ENCODE assay signal across 9 mouse cellular contexts in the genomic region with DNA sequence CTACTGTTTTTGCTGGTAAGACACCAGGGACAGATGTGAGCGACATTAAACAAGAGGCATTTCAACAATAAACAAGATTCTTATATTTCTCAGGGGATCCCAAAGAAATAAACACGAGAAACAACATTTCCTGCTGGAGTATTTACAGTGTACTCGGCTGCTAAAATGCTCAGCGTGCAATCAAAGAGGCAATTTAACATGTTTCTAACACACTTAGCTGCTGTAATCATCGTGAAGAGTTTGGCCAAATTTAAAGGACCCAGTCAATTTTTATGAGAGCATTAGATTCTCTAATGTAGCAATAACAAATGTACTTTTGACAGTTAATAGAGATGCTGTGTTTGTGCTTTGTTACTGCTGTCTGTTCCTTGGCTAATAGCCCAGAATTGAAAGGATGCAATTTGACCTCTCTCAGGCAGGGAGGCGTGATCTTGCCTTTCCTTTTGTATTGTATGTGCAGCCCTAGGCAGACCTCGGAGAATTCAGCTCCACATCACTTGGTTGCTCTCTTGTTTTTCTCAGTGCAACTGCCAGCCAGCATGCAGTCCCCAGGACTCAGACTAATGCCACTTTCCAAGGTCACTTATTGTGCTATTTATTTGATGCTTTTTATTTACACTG. TPM values are rescaled to one million over a fixed set of nuclear protein-coding genes. Genes with fewer than 3 reads are reported as not detected.
DNase-seq lines count a peak whose midpoint lies in the region; ATAC-seq and TF ChIP-seq lines count a peak whose summit lies in the region.
"Had no signal": no experiment of that assay in that cellular context is flagged by ENCODE, and none has a peak within 500 bp of the region (broad histone marks: within the 10 kb centered on the region; RNA-seq: fewer than 3 reads in every experiment).

No protein-coding gene starts in this region.

- H3K4me2 ChIP-seq in lung, embryonic 14.5 days, result peak overlapping the region; percentile 50
- peak overlapping the region; percentile 40 for H3K4me2 ChIP-seq in heart, embryonic 13.5 days
- peak overlapping the region; percentile 13; the same call in 1 of the 2 replicates for H3K4me2 ChIP-seq in liver, embryonic 15.5 days
- H3K4me2 ChIP-seq in stomach, embryonic 14.5 days (replicated peaks; ENCODE audit: low read depth, low read length), result 0 out of 2 replicates have a peak overlapping the region, but pooled peaks have one; percentile 11

- peaks cover 6% of the 10 kb centered on the region for H3K4me1 ChIP-seq in lung, embryonic 14.5 days (ENCODE audit: insufficient read depth)
- H3K4me1 ChIP-seq in heart, embryonic 13.5 days, result peaks cover 24% of the 10 kb centered on the region
- peaks cover 6% of the 10 kb centered on the region; the same call in 1 of the 2 replicates for H3K4me1 ChIP-seq in liver, embryonic 15.5 days (replicated peaks)
- H3K4me1 ChIP-seq in stomach, embryonic 14.5 days (ENCODE audit: control insufficient read depth, insufficient read depth, low read length), result peaks cover 3% of the 10 kb centered on the region; the same call in 1 of the 2 replicates

- no peak overlapping the region for H3K9ac ChIP-seq in lung, embryonic 14.5 days
- no peak overlapping the region for H3K9ac ChIP-seq in heart, embryonic 13.5 days
- no peak overlapping the region for H3K9ac ChIP-seq in liver, embryonic 15.5 days
- no peak overlapping the region for H3K9ac ChIP-seq in stomach, embryonic 14.5 days (replicated peaks; ENCODE audit: low read depth, low read length)

- H3K27me3 ChIP-seq in lung, embryonic 14.5 days (ENCODE audit: insufficient read depth, low read length), result no peaks in the 10 kb centered on the region
- H3K27me3 ChIP-seq in heart, embryonic 13.5 days (replicated peaks), result no peaks in the 10 kb centered on the region
- no peaks in the 10 kb centered on the region for H3K27me3 ChIP-seq in liver, embryonic 15.5 days
- H3K27me3 ChIP-seq in stomach, embryonic 14.5 days (ENCODE audit: control insufficient read depth, insufficient read depth, low read length), result no peaks in the 10 kb centered on the region
- H3K27me3 ChIP-seq: Patski had no signal

- H3K9me3 ChIP-seq in lung, embryonic 14.5 days (ENCODE audit: low read depth, low read length), result no peaks in the 10 kb centered on the region
- no peaks in the 10 kb centered on the region for H3K9me3 ChIP-seq in heart, embryonic 13.5 days
- H3K9me3 ChIP-seq in liver, embryonic 15.5 days (replicated peaks), result no peaks in the 10 kb centered on the region
- H3K9me3 ChIP-seq in stomach, embryonic 14.5 days (ENCODE audit: control insufficient read depth, low read depth, low read length), result no peaks in the 10 kb centered on the region

- DNase-seq in lung, embryonic 14.5 days, result peak; percentile 93
- no peak for DNase-seq in lung, postnatal 14 days
- no peak for DNase-seq in frontal cortex, adult 2 months (ENCODE audit: extremely low spot score in 1 of 2, low spot score in 1 of 2)
- no peak for DNase-seq in cerebellum, adult 11-12 months
- no peak for DNase-seq in cerebellum, postnatal 36 days

- peak overlapping the region; percentile 89 for H3K27ac ChIP-seq in lung, embryonic 14.5 days (ENCODE audit: low read depth)
- H3K27ac ChIP-seq in heart, embryonic 13.5 days (replicated peaks), result peak overlapping the region; percentile 66
- H3K27ac ChIP-seq in liver, embryonic 15.5 days (replicated peaks), result no peak overlapping the region
- H3K27ac ChIP-seq in stomach, embryonic 14.5 days (ENCODE audit: low read length), result peak overlapping the region; percentile 77; the same call in 1 of the 2 replicates

- TF ChIP-seq CTCF in lung, embryonic 14.5 days (IDR thresholded peaks at IDR 0.05; ENCODE audit: low read depth), result no peak

- peak; percentile 86 for ATAC-seq in lung, embryonic 14.5 days (ENCODE audit: insufficient read depth)
- ATAC-seq in heart, embryonic 13.5 days (ENCODE audit: extremely low read depth, insufficient number of reproducible peaks, low FRiP score, low TSS enrichment), result no peak
- ATAC-seq in liver, embryonic 15.5 days (ENCODE audit: insufficient read depth), result no peak
- peak; percentile 70; the same call in 1 of the 2 replicates for ATAC-seq in stomach, embryonic 14.5 days (ENCODE audit: insufficient number of reproducible peaks, insufficient read depth, low FRiP score, low read depth)
- ATAC-seq: Patski had no signal

- H3K36me3 ChIP-seq in lung, embryonic 14.5 days (ENCODE audit: insufficient read depth), result peaks cover 4% of the 10 kb centered on the region
- peaks cover 15% of the 10 kb centered on the region for H3K36me3 ChIP-seq in heart, embryonic 13.5 days
- H3K36me3 ChIP-seq in liver, embryonic 15.5 days (replicated peaks), result peaks cover 8% of the 10 kb centered on the region
- H3K36me3 ChIP-seq in stomach, embryonic 14.5 days (ENCODE audit: control insufficient read depth, insufficient read depth, low read length), result peaks cover 2% of the 10 kb centered on the region; the same call in 1 of the 2 replicates

- WGBS in lung, embryonic 14.5 days, result 19% methylated on average over 7 of the region's 7 CpGs
- 35% methylated on average over 7 of the region's 7 CpGs for WGBS in heart, embryonic 13.5 days
- WGBS in liver, embryonic 15.5 days (ENCODE audit: insufficient replicate concordance), result 42% methylated on average over 7 of the region's 7 CpGs
- 27% methylated on average over 7 of the region's 7 CpGs for WGBS in stomach, embryonic 14.5 days

- H3K4me3 ChIP-seq in lung, embryonic 14.5 days (ENCODE audit: low read depth, low read length), result no peak overlapping the region
- H3K4me3 ChIP-seq in heart, embryonic 13.5 days, result no peak overlapping the region
- H3K4me3 ChIP-seq in liver, embryonic 15.5 days (replicated peaks), result no peak overlapping the region
- H3K4me3 ChIP-seq in stomach, embryonic 14.5 days (ENCODE audit: low read depth, low read length), result no peak overlapping the region

RNA-seq across cellular contexts. Expression of a gene that starts 35.9 kb away (rescaled TPM):
- polyA plus RNA-seq in lung, embryonic 14.5 days (2014; fragmentation: Nextera tagmentation; extraction: Ambion mirVana), result 60.7 and 64.7 TPM in 2 replicates
- 39.0 and 41.7 TPM in 2 replicates for polyA plus RNA-seq in heart, embryonic 13.5 days (2015; fragmentation: Nextera tagmentation; extraction: Ambion mirVana)
- polyA plus RNA-seq in liver, embryonic 15.5 days (2015; fragmentation: Nextera tagmentation; extraction: Ambion mirVana), result 16.5 and 17.3 TPM in 2 replicates
- 55.4 and 57.6 TPM in 2 replicates for polyA plus RNA-seq in stomach, embryonic 14.5 days (2014; fragmentation: Nextera tagmentation; extraction: Ambion mirVana)
- 20.8 and 22.1 TPM in 2 replicates for polyA plus RNA-seq in frontal cortex, adult 2 months (2012; rRNA removed)

RNA-seq across cellular contexts. Expression of a gene that starts 40.1 kb away (rescaled TPM):
- 9.8 and 10.6 TPM in 2 replicates for polyA plus RNA-seq in lung, embryonic 14.5 days (2014; fragmentation: Nextera tagmentation; extraction: Ambion mirVana)
- polyA plus RNA-seq in heart, embryonic 13.5 days (2015; fragmentation: Nextera tagmentation; extraction: Ambion mirVana), result 4.1 and 4.4 TPM in 2 replicates
- 3.7 and 4.3 TPM in 2 replicates for polyA plus RNA-seq in liver, embryonic 15.5 days (2015; fragmentation: Nextera tagmentation; extraction: Ambion mirVana)
- polyA plus RNA-seq in stomach, embryonic 14.5 days (2014; fragmentation: Nextera tagmentation; extraction: Ambion mirVana), result 8.9 and 10.8 TPM in 2 replicates
- polyA plus RNA-seq in frontal cortex, adult 2 months (2012; rRNA removed), result 11.9 and 13.0 TPM in 2 replicates

Comparison
In these comparisons a context has a peak if more than half of its experiments do, and no peak if none do; other contexts are left out.
1. ATAC-seq: peak in lung, embryonic 14.5 days (single experiment) and stomach, embryonic 14.5 days (single experiment); none in heart, embryonic 13.5 days (single experiment) and liver, embryonic 15.5 days (single experiment).
2. Peak in every context shown above with its lines, with median percentiles within 50 percentile points of each other: H3K4me2 ChIP-seq.